Mouse (Mus musculus) erythroblast, embryonic 14.5 days (primary cell): ENCODE data around the gene Hepacam2.

Experiments
- GATA1 ChIP-seq: IDR thresholded peaks from 2 replicates; pipeline ENCODE4 v1.6.1; 2012; ENCODE audit warnings: low read length, inconsistent platforms, mixed read lengths
- TAL1 ChIP-seq: IDR thresholded peaks from 3 replicates; pipeline ENCODE4 v1.6.1; 2012; ENCODE audit warnings: low read length, inconsistent platforms, mixed read lengths

DNA sequence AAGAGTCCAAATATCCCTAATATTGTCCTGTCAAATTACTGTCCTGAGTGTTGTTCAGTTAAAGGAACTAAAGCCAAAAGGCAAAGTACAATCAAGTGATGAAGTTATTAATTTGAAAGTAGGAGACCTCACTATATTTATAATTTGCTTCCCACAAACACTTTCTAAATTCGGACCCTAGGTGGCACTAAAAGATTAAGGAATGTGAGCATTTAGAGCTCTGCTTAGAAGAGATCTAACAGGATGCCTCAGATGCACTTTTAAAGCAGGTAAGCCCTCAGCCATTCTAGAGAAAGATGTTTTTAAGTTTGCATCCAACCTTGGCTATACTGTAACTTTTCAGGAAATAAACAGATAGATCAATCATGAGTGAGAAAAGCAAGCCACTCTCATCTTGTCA lies 54.2 kb downstream of the Hepacam2 start:
- TF ChIP-seq TAL1 (no peak), GATA1 (no peak)
